Comparison of ENCODE assay signal across 21 mouse cellular contexts in genomic region chr16:8184781-8185180, GRCm38 (mm10).
A peak's percentile ranks its signal among the peaks of the same experiment; 100 is the strongest.
DNase-seq lines count a peak whose midpoint lies in the region; ATAC-seq and TF ChIP-seq lines count a peak whose summit lies in the region.
"Had no signal": no experiment of that assay in that cellular context is flagged by ENCODE, and none has a peak within 500 bp of the region (broad histone marks: within the 10 kb centered on the region; RNA-seq: fewer than 3 reads in every experiment).

No protein-coding gene starts in this region.

- no peaks in the 10 kb centered on the region for H3K9me3 ChIP-seq in intestine, postnatal 0 days (ENCODE audit: control insufficient read depth)
- no peaks in the 10 kb centered on the region for H3K9me3 ChIP-seq in forebrain, embryonic 16.5 days (ENCODE audit: control insufficient read depth, low read length)
- H3K9me3 ChIP-seq: embryonic facial prominence, embryonic 10.5 days; embryonic facial prominence, embryonic 12.5 days; forebrain, embryonic 13.5 days; forebrain, embryonic 15.5 days; G1E had no signal

- DNase-seq in adrenal gland, adult 2 months: peak; percentile 48
- DNase-seq in adrenal gland, postnatal 10 days: no peak
- peak; percentile 17 for DNase-seq in heart, adult 11 months
- no peak for DNase-seq in heart, adult 2 months
- DNase-seq in Muller cell, postnatal 12 days (ENCODE audit: inconsistent ontology term): peak; percentile 51
- DNase-seq in retina, embryonic 14.5 days (ENCODE audit: low spot score): peak; percentile 16
- DNase-seq: B cell, adult 2 months; cerebellum, adult 11-12 months; cerebellum, adult 2 months; cerebellum, adult 9-10 months; cerebellum, postnatal 10 days; cerebellum, postnatal 25 days had no signal

- WGBS in heart, adult 2 months: 72% methylated on average over 6 of the region's 6 CpGs
- 72% methylated on average over 6 of the region's 6 CpGs for WGBS in intestine, postnatal 0 days
- 70% methylated on average over 6 of the region's 6 CpGs for WGBS in forebrain, embryonic 16.5 days

- no peak for TF ChIP-seq EP300 in heart, adult 2 months (IDR thresholded peaks at IDR 0.05; ENCODE audit: insufficient read depth, low read depth, low read length)

- H3K27ac ChIP-seq in heart, adult 2 months: no peak overlapping the region
- H3K27ac ChIP-seq in intestine, postnatal 0 days (ENCODE audit: low read depth, low read length): no peak overlapping the region
- H3K27ac ChIP-seq in forebrain, embryonic 16.5 days (ENCODE audit: low read length): no peak overlapping the region
- H3K27ac ChIP-seq: embryonic facial prominence, embryonic 10.5 days; embryonic facial prominence, embryonic 12.5 days; forebrain, embryonic 13.5 days; forebrain, embryonic 15.5 days had no signal

- no peak for TF ChIP-seq POLR2A in heart, adult 2 months (IDR thresholded peaks at IDR 0.05; ENCODE audit: insufficient read depth, low read depth, low read length)

- no peaks in the 10 kb centered on the region for H3K36me3 ChIP-seq in heart, adult 2 months (ENCODE audit: control insufficient read depth, insufficient read depth, low read length)
- no peaks in the 10 kb centered on the region for H3K36me3 ChIP-seq in intestine, postnatal 0 days (ENCODE audit: control insufficient read depth, insufficient read depth)
- no peaks in the 10 kb centered on the region for H3K36me3 ChIP-seq in forebrain, embryonic 16.5 days (ENCODE audit: control insufficient read depth, insufficient read depth)
- H3K36me3 ChIP-seq: embryonic facial prominence, embryonic 10.5 days; embryonic facial prominence, embryonic 12.5 days; forebrain, embryonic 15.5 days; G1E had no signal

- TF ChIP-seq CTCF in heart, adult 2 months (IDR thresholded peaks at IDR 0.05): no peak
- no peak for TF ChIP-seq CTCF in intestine, postnatal 0 days (IDR thresholded peaks at IDR 0.05; ENCODE audit: low read depth)

- H3K4me2 ChIP-seq in intestine, postnatal 0 days (replicated peaks; ENCODE audit: low read depth): no peak overlapping the region
- no peak overlapping the region for H3K4me2 ChIP-seq in forebrain, embryonic 16.5 days (ENCODE audit: low read length)
- H3K4me2 ChIP-seq: embryonic facial prominence, embryonic 12.5 days; forebrain, embryonic 13.5 days; forebrain, embryonic 15.5 days had no signal

- intact Hi-C loops in heart, adult 2 months (cut with DNase I): no loop called here

- ATAC-seq in intestine, postnatal 0 days: no peak
- ATAC-seq in forebrain, embryonic 16.5 days: no peak
- ATAC-seq: CD4-positive, CD25-positive, alpha-beta regulatory T cell, adult 4 months; forebrain, embryonic 13.5 days; forebrain, embryonic 15.5 days had no signal

- no peaks in the 10 kb centered on the region for H3K4me1 ChIP-seq in heart, adult 2 months (ENCODE audit: control insufficient read depth, insufficient read depth, low read length)
- H3K4me1 ChIP-seq in intestine, postnatal 0 days (replicated peaks; ENCODE audit: control insufficient read depth, insufficient read depth, low read length): no peaks in the 10 kb centered on the region
- 0 out of 2 replicates have a peak, but pooled peaks cover 7% of the 10 kb centered on the region for H3K4me1 ChIP-seq in forebrain, embryonic 16.5 days (replicated peaks; ENCODE audit: control insufficient read depth, insufficient read depth, low read length)
- H3K4me1 ChIP-seq: embryonic facial prominence, embryonic 12.5 days; forebrain, embryonic 13.5 days had no signal

- H3K79me2 ChIP-seq in heart, adult 2 months (replicated peaks; ENCODE audit: control insufficient read depth, insufficient read depth, low read length): no peaks in the 10 kb centered on the region

- H3K27me3 ChIP-seq in heart, adult 2 months (ENCODE audit: control insufficient read depth, insufficient read depth, low read length): no peaks in the 10 kb centered on the region
- H3K27me3 ChIP-seq in intestine, postnatal 0 days (replicated peaks; ENCODE audit: control insufficient read depth, insufficient read depth, low read length): no peaks in the 10 kb centered on the region
- no peaks in the 10 kb centered on the region for H3K27me3 ChIP-seq in forebrain, embryonic 16.5 days (replicated peaks; ENCODE audit: control insufficient read depth, insufficient read depth, low read length)
- H3K27me3 ChIP-seq: CH12.LX; embryonic facial prominence, embryonic 12.5 days; forebrain, embryonic 13.5 days; forebrain, embryonic 15.5 days had no signal

- H3K9ac ChIP-seq in heart, adult 2 months (ENCODE audit: low read depth, low read length): no peak overlapping the region
- H3K9ac ChIP-seq in intestine, postnatal 0 days (ENCODE audit: low read depth, low read length): no peak overlapping the region
- H3K9ac ChIP-seq in forebrain, embryonic 16.5 days (replicated peaks; ENCODE audit: low read depth, low read length): no peak overlapping the region
- H3K9ac ChIP-seq: embryonic facial prominence, embryonic 12.5 days; forebrain, embryonic 13.5 days; forebrain, embryonic 15.5 days had no signal

- H3K4me3 ChIP-seq in heart, adult 2 months: no peak overlapping the region
- H3K4me3 ChIP-seq in intestine, postnatal 0 days (ENCODE audit: low read depth, low read length): no peak overlapping the region
- H3K4me3 ChIP-seq in forebrain, embryonic 16.5 days (replicated peaks; ENCODE audit: low read length): no peak overlapping the region
- H3K4me3 ChIP-seq: embryonic facial prominence, embryonic 10.5 days; embryonic facial prominence, embryonic 12.5 days; forebrain, embryonic 13.5 days; forebrain, embryonic 15.5 days had no signal

Comparison
In these comparisons a context has a peak if more than half of its experiments do, and no peak if none do; other contexts are left out.
1. DNase-seq: peak in adrenal gland, adult 2 months (single experiment), heart, adult 11 months (single experiment), Muller cell, postnatal 12 days (single experiment) and retina, embryonic 14.5 days (single experiment); none in adrenal gland, postnatal 10 days (single experiment) and heart, adult 2 months (0 of 2).